Mouse (Mus musculus) C2C12 (cell line): ENCODE data around the gene Ss18l1. TPM values are rescaled to one million over a fixed set of nuclear protein-coding genes. Genes with fewer than 3 reads are reported as not detected.

Experiments
- H3K27me3 ChIP-seq: one replicate; pipeline ENCODE4 v1.6.1; 2011; ENCODE audit not compliant: control insufficient read depth, insufficient read depth, insufficient read length
- H3K36me3 ChIP-seq: one replicate; pipeline ENCODE4 v1.6.1; 2011; ENCODE audit not compliant: control insufficient read depth, insufficient read depth
- H3K4me3 ChIP-seq: one replicate; pipeline ENCODE4 v1.5.1; 2011; ENCODE audit warnings: mild to moderate bottlenecking, control low read depth; ENCODE audit not compliant: poor library complexity, insufficient read depth, severe bottlenecking
- H3K79me2 ChIP-seq: one replicate; pipeline ENCODE4 v1.6.1; 2011; ENCODE audit not compliant: control insufficient read depth, insufficient read depth
- H3K79me3 ChIP-seq: one replicate; pipeline ENCODE4 v1.6.1; 2011; ENCODE audit warnings: low read depth, control low read depth
- H3ac ChIP-seq: one replicate; pipeline ENCODE3; 2011; ENCODE audit warnings: low read depth; ENCODE audit not compliant: control insufficient read depth, insufficient read length
- CEBPB ChIP-seq: IDR thresholded peaks from one replicate; pipeline ENCODE4 v1.6.1; 2011; ENCODE audit warnings: low read depth, mild to moderate bottlenecking, control low read depth, moderate library complexity
- CTCF ChIP-seq: IDR thresholded peaks from one replicate; pipeline ENCODE4 v1.5.1; 2011; ENCODE audit not compliant: control insufficient read depth, insufficient read depth, insufficient read length
- FOSL1 ChIP-seq: IDR thresholded peaks from one replicate; pipeline ENCODE4 v1.8.0; 2011; ENCODE audit warnings: mild to moderate bottlenecking, low read length; ENCODE audit not compliant: poor library complexity, insufficient read depth, severe bottlenecking
- MAX ChIP-seq: IDR thresholded peaks from one replicate; pipeline ENCODE4 v1.6.1; 2011; ENCODE audit warnings: mild to moderate bottlenecking, control low read depth
- MYOD1 ChIP-seq: IDR thresholded peaks from one replicate; pipeline ENCODE4 v1.6.1; 2011; ENCODE audit warnings: low read depth; ENCODE audit not compliant: control insufficient read depth, insufficient read length
- MYOG ChIP-seq: IDR thresholded peaks from one replicate; pipeline ENCODE4 v1.6.1; 2011; ENCODE audit not compliant: control insufficient read depth, insufficient read length; ENCODE audit errors: extremely low read depth
- USF1 ChIP-seq: IDR thresholded peaks from one replicate; pipeline ENCODE4 v1.6.1; 2011; ENCODE audit warnings: low read depth, mild to moderate bottlenecking, control low read depth, moderate library complexity
- polyA plus RNA-seq: library from polyadenylated mRNA; unstranded; fragments of >200 nt; fragmentation: generic; extraction: Trizol; gene quantifications from one replicate; pipeline ENCODE4 v1.2.1, GENCODE M21; 2012; ENCODE audit warnings: missing spikeins

Gene Ss18l1
- polyA plus RNA-seq, 1 experiment = 0.96 TPM

DNA sequence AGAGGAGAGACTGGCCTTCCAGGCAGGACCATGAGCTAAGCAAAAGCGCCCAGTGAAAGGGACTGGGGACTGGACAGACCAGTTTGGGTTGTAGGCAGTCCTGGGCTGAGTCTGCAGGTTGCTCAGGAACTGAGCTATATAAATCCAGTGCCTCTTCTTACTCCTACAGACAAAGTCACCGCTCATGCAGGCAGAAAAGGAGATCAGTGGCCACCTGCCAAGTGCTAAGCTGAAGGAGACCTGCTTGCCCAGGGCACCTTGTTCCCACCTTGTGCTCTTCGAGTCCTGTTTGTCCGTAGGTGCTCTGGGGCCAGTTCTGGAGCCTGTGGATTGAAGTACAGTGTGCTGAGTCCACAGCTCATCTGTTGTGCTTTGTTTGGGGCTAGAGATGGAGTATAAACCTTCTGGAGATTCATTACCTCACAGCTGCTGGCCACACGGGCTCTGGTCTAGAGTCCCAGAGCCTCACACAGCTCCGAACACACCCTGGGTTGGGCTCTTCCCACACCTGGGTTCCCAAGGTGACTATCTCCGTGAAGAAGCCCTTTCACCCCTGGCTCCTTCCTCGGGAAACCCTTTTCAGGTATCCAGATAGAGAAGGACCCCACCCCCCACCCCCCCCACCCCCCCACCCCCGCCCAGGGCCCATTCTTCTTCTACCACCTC is 35.8 kb upstream of the Ss18l1 start:
- no peak for TF ChIP-seq CEBPB
- TF ChIP-seq FOSL1 = no peak
- TF ChIP-seq USF1 = no peak
- no peak for TF ChIP-seq MAX
- TF ChIP-seq MYOG = no peak
- H3K4me3 ChIP-seq = no peak overlapping the region
- no peaks in the 10 kb centered on the region for H3K36me3 ChIP-seq
- no peaks in the 10 kb centered on the region for H3K79me3 ChIP-seq
- no peak overlapping the region for H3ac ChIP-seq
- H3K27me3 ChIP-seq = peaks cover 11% of the 10 kb centered on the region
- no peaks in the 10 kb centered on the region for H3K79me2 ChIP-seq

DNA sequence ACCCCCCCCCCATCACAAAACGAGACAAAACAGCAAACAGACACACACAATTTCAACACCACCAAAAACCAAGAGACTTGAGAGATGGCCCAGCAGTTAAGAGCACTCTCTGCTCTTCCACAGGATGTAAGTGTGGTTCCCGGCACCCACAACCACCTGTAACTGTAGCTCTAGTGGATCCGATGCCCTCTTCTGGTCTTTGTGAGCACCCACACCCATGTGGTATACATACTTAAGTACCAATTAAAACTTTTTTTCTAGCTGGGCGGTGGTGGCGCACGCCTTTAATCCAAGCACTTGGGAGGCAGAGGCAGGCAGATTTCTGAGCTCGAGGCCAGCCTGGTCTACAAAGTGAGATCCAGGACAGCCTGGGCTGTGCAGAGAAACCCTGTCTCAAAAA is 31.6 kb upstream of the Ss18l1 start:
- no peaks in the 10 kb centered on the region for H3K79me3 ChIP-seq
- H3ac ChIP-seq = no peak overlapping the region

DNA sequence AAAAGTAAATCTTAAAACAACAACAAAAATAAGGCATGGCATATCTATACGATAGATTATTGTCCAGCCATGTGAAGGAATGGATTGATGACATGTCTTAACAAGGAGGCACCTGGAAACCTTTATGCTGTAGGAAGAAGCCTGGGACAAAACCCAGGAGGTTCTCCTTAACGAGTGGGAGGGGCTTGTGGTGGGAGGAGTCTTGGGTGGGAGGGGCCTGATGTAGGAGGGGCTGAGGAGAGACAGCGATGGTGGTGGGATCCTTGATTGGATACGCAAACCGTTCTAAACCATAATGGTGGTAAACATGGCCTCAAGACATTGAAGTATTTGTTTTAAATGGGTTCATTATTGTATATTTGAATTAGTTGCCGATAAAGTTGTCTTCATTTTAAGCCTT is 30.9 kb upstream of the Ss18l1 start:
- peaks cover 10% of the 10 kb centered on the region for H3K27me3 ChIP-seq
- H3K4me3 ChIP-seq = no peak overlapping the region
- H3K79me3 ChIP-seq = no peaks in the 10 kb centered on the region
- no peaks in the 10 kb centered on the region for H3K36me3 ChIP-seq
- no peaks in the 10 kb centered on the region for H3K79me2 ChIP-seq
- no peak overlapping the region for H3ac ChIP-seq
- TF ChIP-seq FOSL1 = no peak
- no peak for TF ChIP-seq MYOD1
- TF ChIP-seq MAX = no peak
- TF ChIP-seq MYOG = no peak

More for the DNA sequence above, 31.6 kb upstream of the Ss18l1 start:
- H3K27me3 ChIP-seq = peaks cover 8% of the 10 kb centered on the region
- no peak overlapping the region for H3K4me3 ChIP-seq
- no peaks in the 10 kb centered on the region for H3K79me2 ChIP-seq
- TF ChIP-seq MYOD1 (no peak), MAX (no peak), MYOG (no peak), CEBPB (no peak), CTCF (no peak), USF1 (no peak), FOSL1 (no peak)
- no peaks in the 10 kb centered on the region for H3K36me3 ChIP-seq

DNA sequence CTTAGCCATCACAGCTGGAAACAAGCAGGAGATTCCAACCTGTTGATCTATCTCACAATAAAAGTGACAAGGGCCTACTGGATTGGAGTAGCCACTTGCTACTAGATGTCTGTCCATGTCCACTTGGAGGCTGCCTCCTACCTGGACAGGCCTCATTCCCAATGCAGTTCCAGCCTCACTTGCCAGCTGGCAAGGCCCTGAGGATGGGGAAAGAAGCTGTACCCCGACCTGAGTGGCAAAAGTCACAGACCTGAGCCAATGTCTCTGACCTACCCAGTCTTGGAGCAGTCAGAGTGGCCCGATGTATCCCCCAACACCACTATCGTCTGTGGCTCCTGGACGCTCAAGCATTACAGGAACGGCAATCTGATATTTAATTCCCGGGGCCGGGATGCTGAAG is 28.6 kb upstream of the Ss18l1 start:
- H3K79me3 ChIP-seq = no peaks in the 10 kb centered on the region
- peaks cover 12% of the 10 kb centered on the region for H3K27me3 ChIP-seq
- no peak overlapping the region for H3K4me3 ChIP-seq
- TF ChIP-seq CEBPB (no peak), FOSL1 (no peak), CTCF (no peak), MAX (no peak), MYOD1 (no peak), USF1 (no peak), MYOG (no peak)
- H3ac ChIP-seq = no peak overlapping the region
- no peaks in the 10 kb centered on the region for H3K79me2 ChIP-seq
- H3K36me3 ChIP-seq = no peaks in the 10 kb centered on the region

DNA sequence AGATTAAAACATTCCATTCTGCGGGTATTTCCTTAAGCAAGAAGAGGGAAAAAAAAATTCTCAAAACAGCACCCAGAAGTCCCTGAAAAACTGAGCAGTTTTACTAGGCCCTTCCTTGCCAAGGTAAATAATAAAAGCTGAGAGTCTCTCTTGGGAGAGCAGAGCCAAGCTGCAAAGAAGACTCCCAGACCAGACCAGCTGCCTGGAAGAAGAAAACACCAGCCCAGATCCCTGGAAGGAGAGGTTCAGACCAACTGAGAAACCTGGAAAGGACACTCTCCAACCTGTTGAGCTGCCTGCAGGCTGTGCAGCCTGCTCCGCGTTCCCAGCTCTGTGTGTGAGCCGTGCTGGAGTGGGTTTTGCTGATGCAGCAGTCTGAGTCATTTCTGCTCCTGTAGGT is 24.7 kb upstream of the Ss18l1 start:
- Histone ChIP-seq H3K36me3 (no peaks in the 10 kb centered on the region), H3ac (no peak overlapping the region), H3K79me3 (no peaks in the 10 kb centered on the region), H3K27me3 (peaks cover 44% of the 10 kb centered on the region), H3K4me3 (no peak overlapping the region), H3K79me2 (no peaks in the 10 kb centered on the region)
- TF ChIP-seq MAX (no peak), MYOD1 (no peak), CEBPB (no peak), FOSL1 (no peak), CTCF (no peak), MYOG (no peak), USF1 (no peak)

DNA sequence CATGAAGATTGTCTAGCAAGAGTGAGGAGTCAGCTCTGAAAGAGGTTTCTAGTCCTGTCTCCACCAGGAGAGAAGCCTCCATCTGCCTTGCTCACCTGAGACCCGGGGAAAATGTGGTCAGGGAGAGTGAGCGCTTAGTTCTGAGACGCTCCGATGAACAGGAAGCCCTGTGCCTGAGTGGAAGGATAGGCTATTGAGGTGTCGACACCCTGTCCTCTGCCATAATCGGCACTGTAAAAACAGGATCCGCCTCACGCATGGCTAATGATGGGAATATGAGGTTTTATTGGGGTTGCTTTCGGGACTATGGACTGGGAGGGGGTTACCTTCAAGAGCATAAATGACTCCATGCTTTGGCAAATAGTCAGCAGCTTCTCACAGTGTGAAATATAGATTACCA is 23.7 kb upstream of the Ss18l1 start:
- TF ChIP-seq MYOG (no peak), CEBPB (no peak), FOSL1 (no peak)
- Histone ChIP-seq H3K27me3 (peaks cover 44% of the 10 kb centered on the region), H3K36me3 (no peaks in the 10 kb centered on the region), H3K79me2 (no peaks in the 10 kb centered on the region), H3ac (no peak overlapping the region), H3K4me3 (no peak overlapping the region), H3K79me3 (no peaks in the 10 kb centered on the region)
